Mouse (Mus musculus) limb, embryonic 15.5 days (tissue): ENCODE measurements around the gene Rasa3. TPM values are rescaled to one million over a fixed set of nuclear protein-coding genes. Genes with fewer than 3 reads are reported as not detected.

Source experiments
- ATAC-seq: fragments of 200-750 bp; cut with Nextera tagmentation; 2 replicates; pipeline ENCODE4 v1.8.0; 2017; ENCODE audit warnings: low read depth, moderate TSS enrichment; ENCODE audit not compliant: insufficient number of reproducible peaks, low FRiP score, low TSS enrichment
- H3K27ac ChIP-seq: fragments of 300-500 bp; sonication (generic); 2 replicates; pipeline ENCODE4 v1.5.1; 2015; ENCODE audit warnings: moderate library complexity, mild to moderate bottlenecking, inconsistent platforms
- H3K27me3 ChIP-seq: fragments of 300-500 bp; sonication (generic); 2 replicates; pipeline ENCODE4 v1.6.1; 2015; ENCODE audit warnings: inconsistent platforms
- H3K36me3 ChIP-seq: fragments of 300-500 bp; sonication (generic); 2 replicates; pipeline ENCODE4 v1.6.1; 2015; ENCODE audit warnings: inconsistent platforms
- H3K4me1 ChIP-seq: fragments of 300-500 bp; sonication (generic); 2 replicates; pipeline ENCODE4 v1.6.1; 2015; ENCODE audit warnings: inconsistent platforms
- H3K4me2 ChIP-seq: fragments of 300-500 bp; sonication (generic); 2 replicates; pipeline ENCODE4 v1.6.1; 2015; ENCODE audit warnings: mild to moderate bottlenecking, inconsistent platforms
- H3K4me3 ChIP-seq: fragments of 300-500 bp; sonication (generic); 2 replicates; pipeline ENCODE4 v1.5.1; 2015; ENCODE audit warnings: mild to moderate bottlenecking, inconsistent platforms
- H3K9ac ChIP-seq: fragments of 300-500 bp; sonication (generic); 2 replicates; pipeline ENCODE4 v1.6.1; 2015; ENCODE audit warnings: inconsistent platforms
- H3K9me3 ChIP-seq: fragments of 300-500 bp; sonication (generic); 2 replicates; pipeline ENCODE4 v1.6.1; 2016; ENCODE audit warnings: inconsistent platforms
- WGBS: fragments of 180-500 bp; shearing (Covaris S2); methylation state at CpG from one replicate; pipeline ENCODE4 v1.1.7; 2015; 5-methylcytosine and 5-hydroxymethylcytosine counted together
- polyA plus RNA-seq: library from polyadenylated mRNA; unstranded; fragments of >200 nt; fragmentation: Nextera tagmentation; extraction: Ambion mirVana; gene quantifications from 2 replicates; pipeline ENCODE4 v1.2.1, GENCODE M21; 2015

Rasa3 gene
- polyA plus RNA-seq, 1 experiment from 2014 or later, result 32.3 TPM

DNA sequence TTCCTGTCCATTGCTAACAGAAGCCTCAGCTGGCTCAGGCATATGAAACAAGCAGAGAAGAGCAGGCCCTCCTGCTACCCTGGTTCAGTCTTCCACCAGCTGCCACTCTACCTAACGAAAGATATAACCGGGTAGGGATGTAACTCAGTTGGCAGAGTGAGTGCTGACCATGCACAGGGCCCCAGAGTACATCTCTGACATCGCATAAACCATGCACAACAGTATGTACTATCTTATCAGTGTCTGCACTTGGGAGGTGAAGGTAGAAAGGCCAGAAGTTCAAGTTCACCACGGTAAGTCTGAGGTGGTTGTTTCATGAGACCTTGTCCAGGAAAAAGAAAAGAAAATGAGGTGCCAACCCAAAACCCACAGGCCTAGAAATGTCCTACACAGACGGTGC is 67.4 kb downstream of the Rasa3 start:
- no peak for ATAC-seq
- Histone ChIP-seq H3K36me3 (peaks cover 14% of the 10 kb centered on the region), H3K4me3 (no peak overlapping the region), H3K27me3 (no peaks in the 10 kb centered on the region), H3K27ac (no peak overlapping the region), H3K9me3 (no peaks in the 10 kb centered on the region), H3K4me2 (no peak overlapping the region), H3K4me1 (peaks cover 8% of the 10 kb centered on the region), H3K9ac (no peak overlapping the region)
- 91% methylated on average over 5 of the region's 5 CpGs for WGBS

DNA sequence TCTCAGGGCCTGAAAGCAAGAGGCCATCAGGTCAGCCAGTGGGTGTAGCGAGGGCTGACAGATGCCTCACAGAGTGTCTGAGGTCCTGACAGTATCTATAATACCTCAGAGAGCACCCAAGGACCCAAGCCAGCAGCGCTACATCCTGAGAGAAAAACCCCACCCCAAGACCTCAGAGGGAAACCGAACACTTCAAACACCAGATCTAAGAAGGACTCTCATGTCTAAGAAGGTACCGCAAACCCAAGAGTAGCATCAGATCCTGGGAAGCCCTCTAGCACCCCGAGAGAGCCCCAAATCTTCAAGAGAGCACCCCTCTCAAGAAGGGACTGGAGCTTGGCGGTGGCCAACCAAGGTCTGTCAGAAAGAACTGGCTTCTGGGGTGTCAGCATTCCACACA is 68.5 kb downstream of the Rasa3 start:
- Histone ChIP-seq H3K9me3 (no peaks in the 10 kb centered on the region), H3K4me2 (no peak overlapping the region), H3K27me3 (no peaks in the 10 kb centered on the region), H3K9ac (no peak overlapping the region), H3K27ac (no peak overlapping the region), H3K36me3 (peaks cover 13% of the 10 kb centered on the region), H3K4me3 (no peak overlapping the region), H3K4me1 (0 out of 2 replicates have a peak, but pooled peaks cover 3% of the 10 kb centered on the region)
- 89% methylated on average over 6 of the region's 6 CpGs for WGBS
- ATAC-seq, result no peak

DNA sequence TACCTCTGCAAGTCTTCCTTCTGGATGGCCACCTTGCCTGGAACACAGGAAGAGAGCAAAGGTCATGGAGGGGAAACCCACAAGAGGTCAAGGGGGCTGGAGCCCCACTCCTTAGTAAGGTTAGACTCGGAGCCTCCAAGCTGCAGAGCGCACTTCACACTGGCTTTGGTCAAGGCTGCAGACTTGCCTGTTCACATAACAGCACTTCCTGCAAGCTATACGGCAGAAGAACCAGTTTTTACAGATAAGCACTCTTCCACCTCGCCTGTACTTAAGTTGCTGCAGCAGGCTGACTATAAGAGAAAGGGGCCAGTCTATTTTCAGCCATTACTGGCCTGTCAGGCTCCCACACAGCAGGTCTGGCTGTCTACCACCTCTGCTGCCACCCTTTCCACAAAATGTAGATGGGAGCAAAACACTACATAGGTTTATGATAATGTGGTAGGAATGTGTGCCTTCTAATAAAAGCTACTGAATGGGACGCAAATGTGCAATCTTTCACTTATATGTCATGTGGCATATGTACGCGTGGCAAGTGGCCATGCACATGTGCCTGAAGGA is 71.4 kb downstream of the Rasa3 start:
- Histone ChIP-seq H3K9me3 (no peaks in the 10 kb centered on the region), H3K4me2 (no peak overlapping the region), H3K27ac (no peak overlapping the region), H3K4me3 (no peak overlapping the region), H3K36me3 (no peaks in the 10 kb centered on the region; the same call in none of the 2 replicates), H3K4me1 (0 out of 2 replicates have a peak, but pooled peaks cover 3% of the 10 kb centered on the region), H3K9ac (no peak overlapping the region), H3K27me3 (no peaks in the 10 kb centered on the region)
- WGBS, result 66% methylated on average over 7 of the region's 7 CpGs
- ATAC-seq, result no peak

DNA sequence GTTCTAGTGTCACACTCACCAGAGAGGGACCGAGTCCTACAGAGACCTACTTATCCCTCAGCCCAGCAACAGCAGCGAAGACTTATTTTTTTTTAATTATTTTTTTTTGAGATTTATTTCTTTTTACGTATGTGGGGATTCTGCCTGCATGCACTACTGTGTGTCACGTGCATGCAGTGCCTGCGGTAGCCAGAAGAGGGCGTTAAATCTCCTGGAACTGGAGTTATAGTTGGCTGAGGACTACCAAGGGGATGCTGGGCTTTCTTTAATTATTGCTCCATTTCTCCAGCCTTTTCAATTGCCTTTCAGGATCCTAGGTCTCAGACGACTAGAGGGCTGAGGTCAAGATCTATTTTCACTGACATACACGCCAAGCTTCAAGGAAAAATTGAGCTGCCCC is 74.8 kb downstream of the Rasa3 start:
- H3K9ac ChIP-seq, result no peak overlapping the region
- H3K4me3 ChIP-seq, result no peak overlapping the region
- H3K36me3 ChIP-seq, result no peaks in the 10 kb centered on the region; the same call in none of the 2 replicates
- H3K27me3 ChIP-seq, result no peaks in the 10 kb centered on the region
- no peak for ATAC-seq
- 65% methylated on average over 8 of the region's 8 CpGs for WGBS
- H3K27ac ChIP-seq, result no peak overlapping the region
- no peaks in the 10 kb centered on the region for H3K9me3 ChIP-seq
- peaks cover 5% of the 10 kb centered on the region; the same call in 1 of the 2 replicates for H3K4me1 ChIP-seq
- H3K4me2 ChIP-seq, result no peak overlapping the region

DNA sequence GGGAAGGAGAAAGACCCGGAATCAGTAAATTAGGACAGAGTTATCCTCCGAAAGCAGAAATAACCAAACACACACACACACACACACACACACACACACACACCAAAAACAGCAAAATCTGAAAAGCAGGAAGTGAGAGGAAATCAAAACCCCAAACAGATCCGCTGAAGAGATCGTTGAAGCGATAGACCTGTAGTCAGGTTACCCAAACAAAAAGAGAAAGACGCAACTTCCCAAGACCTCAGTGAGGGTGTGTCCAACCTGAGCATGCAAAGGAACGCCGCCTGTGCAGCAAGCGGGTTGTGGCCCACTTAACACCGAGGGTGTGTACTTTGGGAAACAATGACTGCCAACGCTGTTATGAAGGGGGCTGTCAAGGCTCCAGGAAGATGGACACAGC is 76.2 kb downstream of the Rasa3 start:
- H3K27ac ChIP-seq, result no peak overlapping the region
- no peak overlapping the region for H3K9ac ChIP-seq
- no peak for ATAC-seq
- 79% methylated on average over 11 of the region's 11 CpGs for WGBS
- no peaks in the 10 kb centered on the region for H3K27me3 ChIP-seq
- H3K4me3 ChIP-seq, result no peak overlapping the region
- H3K4me1 ChIP-seq, result peaks cover 3% of the 10 kb centered on the region; the same call in 1 of the 2 replicates
- no peaks in the 10 kb centered on the region for H3K9me3 ChIP-seq
- H3K4me2 ChIP-seq, result no peak overlapping the region
- peaks cover 8% of the 10 kb centered on the region for H3K36me3 ChIP-seq

DNA sequence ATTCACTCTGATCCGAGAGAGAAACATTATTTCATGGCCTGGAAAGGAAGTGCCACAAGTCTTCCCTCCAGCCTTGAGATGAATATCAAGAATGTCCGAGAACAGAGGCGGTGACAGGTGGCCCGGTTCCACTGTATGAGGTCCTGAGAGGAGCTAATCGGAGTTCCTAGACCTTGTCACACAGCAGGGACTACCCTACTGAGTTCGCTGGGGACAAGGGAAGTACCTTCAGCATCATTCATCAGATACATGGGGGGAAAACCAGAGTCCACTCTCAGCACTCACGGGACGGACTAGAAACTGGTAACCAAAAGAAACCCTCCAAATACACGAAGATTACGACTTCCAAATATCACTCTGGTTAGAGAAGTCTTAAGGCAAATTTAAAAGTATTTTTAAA is 76.7 kb downstream of the Rasa3 start:
- Histone ChIP-seq H3K4me1 (peaks cover 2% of the 10 kb centered on the region; the same call in 1 of the 2 replicates), H3K27ac (no peak overlapping the region), H3K4me2 (no peak overlapping the region), H3K4me3 (no peak overlapping the region), H3K27me3 (no peaks in the 10 kb centered on the region), H3K36me3 (peaks cover 12% of the 10 kb centered on the region), H3K9ac (no peak overlapping the region), H3K9me3 (no peaks in the 10 kb centered on the region)
- WGBS, result 81% methylated on average over 10 of the region's 10 CpGs
- ATAC-seq, result no peak

DNA sequence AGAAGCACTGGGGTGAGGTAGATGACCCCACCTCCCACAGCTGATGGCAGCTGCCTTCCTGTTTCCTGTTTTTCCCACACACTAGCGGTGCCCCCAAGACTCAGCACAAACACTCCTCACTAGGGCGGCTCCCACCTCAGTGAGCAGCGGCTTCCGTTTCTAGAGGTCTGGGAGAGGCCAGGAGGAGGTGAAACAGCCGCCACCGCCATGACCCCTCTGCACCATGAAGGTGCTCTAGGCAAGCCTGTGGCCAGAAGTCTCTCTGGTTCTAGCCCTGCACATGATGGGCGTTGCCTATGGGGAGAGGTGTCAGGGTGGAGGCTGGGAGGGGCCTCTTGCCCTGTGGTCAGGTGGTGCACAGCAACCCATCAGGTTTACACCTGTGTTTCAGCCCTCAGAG is 77.2 kb downstream of the Rasa3 start:
- Histone ChIP-seq H3K9ac (no peak overlapping the region), H3K4me3 (no peak overlapping the region), H3K27ac (no peak overlapping the region), H3K4me2 (no peak overlapping the region), H3K9me3 (no peaks in the 10 kb centered on the region), H3K27me3 (no peaks in the 10 kb centered on the region), H3K36me3 (peaks cover 12% of the 10 kb centered on the region), H3K4me1 (peaks cover 2% of the 10 kb centered on the region; the same call in 1 of the 2 replicates)
- 72% methylated on average over 7 of the region's 7 CpGs for WGBS
- no peak for ATAC-seq

DNA sequence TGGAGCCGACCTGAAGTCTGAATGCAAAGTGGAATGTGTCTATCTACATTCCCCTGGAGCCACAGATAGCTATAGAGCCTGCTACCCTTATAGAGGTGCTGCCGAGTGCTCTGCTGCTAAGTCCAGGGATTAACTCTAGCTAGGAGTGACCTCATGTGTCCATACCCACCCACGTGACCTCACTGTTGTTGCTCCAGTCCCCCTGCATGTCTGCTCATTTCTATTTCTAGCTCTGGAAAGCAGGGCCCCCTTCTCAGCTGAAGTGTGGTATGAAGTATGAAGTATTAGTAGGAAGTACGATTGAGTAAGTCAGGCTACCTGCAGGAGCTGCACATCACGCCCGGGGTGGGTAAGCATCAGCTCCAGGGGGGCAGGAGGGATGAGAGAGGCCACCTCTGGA is 79.6 kb downstream of the Rasa3 start:
- no peak for ATAC-seq
- 81% methylated on average over 6 of the region's 6 CpGs for whole genome bisulfite sequencing

DNA sequence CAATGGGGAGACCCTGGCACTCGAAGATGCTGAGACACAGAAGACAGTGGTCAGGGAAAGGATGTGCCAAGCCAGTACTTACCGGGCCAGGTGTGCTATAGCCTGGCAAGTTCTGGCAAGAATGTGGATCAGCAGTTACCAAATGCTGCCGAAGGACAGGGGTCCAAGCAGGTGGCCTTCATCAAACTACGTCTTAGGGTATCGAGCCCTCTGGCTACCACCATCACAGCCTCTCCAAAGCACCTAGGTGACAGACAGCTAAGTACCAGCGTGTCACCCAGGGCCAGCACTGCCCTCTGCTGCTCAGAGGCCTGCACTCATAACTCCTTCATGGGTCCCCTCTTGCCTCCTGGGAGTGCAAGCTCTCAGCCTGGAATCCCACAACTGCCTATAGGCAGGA is 81.5 kb downstream of the Rasa3 start:
- Histone ChIP-seq H3K4me2 (no peak overlapping the region), H3K9me3 (no peaks in the 10 kb centered on the region), H3K4me3 (no peak overlapping the region), H3K9ac (no peak overlapping the region), H3K27ac (no peak overlapping the region), H3K36me3 (peaks cover 15% of the 10 kb centered on the region), H3K27me3 (no peaks in the 10 kb centered on the region), H3K4me1 (peaks cover 4% of the 10 kb centered on the region; the same call in 1 of the 2 replicates)
- ATAC-seq, result no peak
- 87% methylated on average over 6 of the region's 6 CpGs for WGBS

More for the DNA sequence above, 79.6 kb downstream of the Rasa3 start:
- Histone ChIP-seq H3K4me3 (no peak overlapping the region), H3K9me3 (no peaks in the 10 kb centered on the region), H3K4me2 (no peak overlapping the region), H3K27ac (no peak overlapping the region), H3K9ac (no peak overlapping the region), H3K27me3 (no peaks in the 10 kb centered on the region), H3K4me1 (peaks cover 4% of the 10 kb centered on the region; the same call in 1 of the 2 replicates), H3K36me3 (peaks cover 12% of the 10 kb centered on the region)

DNA sequence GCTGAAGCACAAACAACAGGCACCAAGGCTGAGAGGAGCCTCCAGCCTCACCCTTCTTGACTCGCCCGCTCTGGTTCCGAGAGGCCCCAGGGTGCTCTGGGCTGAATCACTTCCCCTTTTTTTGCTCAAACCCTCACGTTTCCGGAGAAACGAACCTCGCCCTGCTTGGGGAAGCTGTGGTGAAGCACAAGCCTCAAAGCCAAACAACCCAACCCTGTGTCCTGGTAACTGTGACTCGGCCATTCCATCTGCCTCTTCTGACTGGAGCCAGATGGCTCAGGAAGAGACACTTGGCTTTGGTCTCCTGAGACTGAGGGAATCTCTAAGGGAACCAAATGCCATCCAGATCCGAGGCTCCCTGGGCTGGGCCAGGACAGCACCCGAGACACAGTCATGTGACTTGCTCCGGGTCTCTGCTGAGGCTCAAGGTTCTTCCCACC is 82.5 kb downstream of the Rasa3 start:
- peak; percentile 17; the same call in 1 of the 2 replicates for ATAC-seq
- H3K4me2 ChIP-seq, result no peak overlapping the region
- 0 out of 2 replicates have a peak, but pooled peaks cover 2% of the 10 kb centered on the region for H3K4me1 ChIP-seq
- 70% methylated on average over 11 of the region's 11 CpGs for WGBS
- peak overlapping the region; percentile 24; the same call in 1 of the 2 replicates for H3K27ac ChIP-seq
- no peak overlapping the region for H3K4me3 ChIP-seq
- no peak overlapping the region for H3K9ac ChIP-seq
- no peaks in the 10 kb centered on the region for H3K9me3 ChIP-seq
- peaks cover 15% of the 10 kb centered on the region for H3K36me3 ChIP-seq
- no peaks in the 10 kb centered on the region for H3K27me3 ChIP-seq

DNA sequence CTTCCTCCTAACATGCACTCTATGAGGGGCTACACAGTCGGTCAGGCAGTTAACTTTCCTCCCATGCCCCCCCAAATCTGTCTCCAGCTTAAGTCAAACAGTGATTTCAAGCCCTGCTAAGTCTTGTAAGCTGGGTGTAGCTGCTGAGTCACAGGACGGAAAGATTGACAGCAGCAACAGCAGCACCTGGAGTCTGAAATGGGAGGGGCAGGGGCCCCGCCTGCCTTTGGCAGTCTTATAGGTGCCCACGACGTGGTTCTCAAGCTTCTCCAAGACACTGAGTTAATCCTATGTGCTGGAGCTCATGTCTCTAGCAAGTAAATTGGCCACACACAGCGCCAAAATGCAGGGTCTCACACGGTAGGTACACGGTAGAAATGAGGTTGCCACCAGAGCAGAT is 84.1 kb downstream of the Rasa3 start:
- H3K36me3 ChIP-seq, result peaks cover 24% of the 10 kb centered on the region
- ATAC-seq, result no peak
- H3K9me3 ChIP-seq, result no peaks in the 10 kb centered on the region
- H3K9ac ChIP-seq, result no peak overlapping the region
- H3K4me3 ChIP-seq, result no peak overlapping the region
- no peaks in the 10 kb centered on the region for H3K27me3 ChIP-seq
- WGBS, result 64% methylated on average over 8 of the region's 8 CpGs
- 0 out of 2 replicates have a peak, but pooled peaks cover 2% of the 10 kb centered on the region for H3K4me1 ChIP-seq
- no peak overlapping the region for H3K27ac ChIP-seq
- H3K4me2 ChIP-seq, result no peak overlapping the region

DNA sequence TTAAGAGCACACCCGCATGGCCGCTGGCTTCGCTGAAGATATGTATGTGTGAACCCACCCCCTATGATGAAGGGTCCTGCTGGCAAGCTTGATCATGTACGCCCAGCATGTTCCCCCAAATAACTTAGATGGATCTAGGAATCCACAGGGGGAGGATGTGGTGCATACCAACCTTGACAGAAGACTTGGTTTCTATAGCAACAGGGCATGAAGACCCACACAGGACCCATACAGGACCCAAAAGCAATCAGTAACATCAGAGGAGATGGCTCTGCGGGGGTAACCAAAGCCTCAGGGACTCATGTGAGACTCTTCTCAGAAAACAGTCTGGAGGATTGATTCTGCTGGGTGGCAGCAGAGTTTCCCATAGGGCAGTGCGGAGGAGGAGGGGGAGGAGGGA is 86.2 kb downstream of the Rasa3 start:
- H3K9me3 ChIP-seq, result no peaks in the 10 kb centered on the region
- 76% methylated on average over 6 of the region's 6 CpGs for WGBS
- no peak overlapping the region for H3K4me3 ChIP-seq
- H3K27ac ChIP-seq, result no peak overlapping the region
- 0 out of 2 replicates have a peak, but pooled peaks cover 2% of the 10 kb centered on the region for H3K4me1 ChIP-seq
- H3K4me2 ChIP-seq, result no peak overlapping the region
- no peaks in the 10 kb centered on the region for H3K27me3 ChIP-seq
- no peak overlapping the region for H3K9ac ChIP-seq
- H3K36me3 ChIP-seq, result peaks cover 21% of the 10 kb centered on the region
- no peak for ATAC-seq
